Mouse (Mus musculus) lung, adult 18-20 months (tissue): ENCODE results near the gene Hoxa9.
A peak's percentile ranks its signal among the peaks of the same experiment; 100 is the strongest.

Source experiments
- DNase-seq, 2 experiments: peaks; one replicate each; pipeline ENCODE4 v3.0.0; 2022; ENCODE audit warnings: mixed read lengths in 2 of 2

Gene Hoxa9

GRCm38 (mm10) chr6:52230516-52231165, at the start of gene Hoxa9:
Hoxa9 (minus strand) TSS chr6:52231089.
- no peak for DNase-seq

GRCm38 (mm10) chr6:52276920-52277319, 46.0 kb upstream of the Hoxa9 start:
- no peak for DNase-seq

- DNase-seq = no peak
Measured at GRCm38 (mm10) chr6:52276382-52276781, 45.5 kb upstream of the Hoxa9 start.

GRCm38 (mm10) chr6:52275563-52276280, 44.8 kb upstream of the Hoxa9 start:
- DNase-seq = no peak

- DNase-seq = no peak
Measured at GRCm38 (mm10) chr6:52274576-52274975, 43.7 kb upstream of the Hoxa9 start.

DNA sequence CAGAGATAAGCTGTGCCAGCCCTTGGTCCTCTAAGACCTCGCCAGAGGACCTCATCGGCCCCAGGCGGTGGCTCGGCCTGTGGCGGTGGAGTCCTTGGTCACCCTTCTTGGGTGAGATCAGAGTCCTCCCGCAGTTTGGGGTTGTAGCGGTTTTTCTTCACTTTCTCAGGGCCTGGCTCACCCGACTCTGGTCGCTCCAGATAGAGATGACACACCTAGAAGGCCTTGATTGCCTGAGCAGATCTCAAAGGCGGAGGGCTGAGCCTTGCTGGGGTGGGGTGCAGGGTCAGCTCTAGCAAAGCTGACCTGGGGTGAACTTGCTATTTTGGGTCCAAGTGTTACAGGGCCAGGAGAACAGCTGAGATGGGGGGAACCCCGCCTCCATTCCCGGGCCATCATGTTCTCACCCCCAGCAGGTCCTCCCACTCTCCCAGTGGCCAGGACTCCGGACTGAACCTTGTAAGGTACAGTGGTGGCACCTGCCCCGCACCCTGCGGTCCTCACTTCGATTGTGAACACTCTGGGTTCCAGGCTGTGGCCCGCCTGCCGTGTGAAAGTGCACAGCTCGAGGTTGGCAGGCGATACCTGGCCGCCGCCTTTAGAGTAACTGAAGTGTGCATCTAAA, 42.9 kb upstream of the Hoxa9 start:
- no peak for DNase-seq

DNA sequence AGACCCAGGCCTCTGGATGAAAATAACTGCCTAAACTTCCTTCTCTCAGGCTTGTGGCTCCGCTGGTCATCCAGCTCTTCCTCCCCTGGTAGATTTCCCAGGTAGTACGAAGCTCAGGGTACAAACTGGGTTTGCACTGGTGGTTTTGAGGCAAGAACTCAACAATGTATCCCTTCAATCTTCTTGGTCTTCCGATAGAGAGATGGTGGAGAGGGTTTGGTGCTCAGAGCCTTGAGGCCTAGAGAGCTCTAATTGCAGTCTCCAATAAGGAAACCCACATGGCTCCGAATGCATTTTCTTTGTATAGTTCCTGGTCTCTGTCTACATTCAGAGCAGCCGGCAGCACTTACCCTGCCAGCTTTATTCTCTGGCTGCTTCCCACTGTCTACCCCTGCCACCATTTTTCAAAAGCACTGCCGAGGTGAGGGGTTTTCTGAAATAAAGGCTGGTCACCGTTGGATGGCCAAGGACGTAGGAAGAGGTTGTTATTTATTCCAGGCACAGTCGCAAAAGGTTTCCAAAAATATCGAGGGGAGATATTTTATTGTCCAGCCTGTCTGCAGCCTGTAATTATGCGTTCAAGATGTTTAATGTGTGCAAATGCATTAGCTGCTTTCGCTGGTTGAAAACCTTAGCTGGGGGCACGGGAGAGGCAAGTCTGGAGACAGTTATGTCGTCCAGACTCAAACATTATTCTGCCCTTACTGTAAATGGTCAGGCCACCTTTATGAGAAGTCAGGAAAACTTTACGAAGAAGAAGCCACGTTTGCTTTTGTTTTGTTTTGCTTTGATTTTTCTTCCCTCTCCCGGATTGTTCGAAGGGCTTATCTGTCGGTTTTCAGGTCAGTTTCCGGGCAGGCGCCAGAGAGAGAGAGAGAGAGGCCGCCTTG, 42.1 kb upstream of the Hoxa9 start:
- DNase-seq = no peak

DNA sequence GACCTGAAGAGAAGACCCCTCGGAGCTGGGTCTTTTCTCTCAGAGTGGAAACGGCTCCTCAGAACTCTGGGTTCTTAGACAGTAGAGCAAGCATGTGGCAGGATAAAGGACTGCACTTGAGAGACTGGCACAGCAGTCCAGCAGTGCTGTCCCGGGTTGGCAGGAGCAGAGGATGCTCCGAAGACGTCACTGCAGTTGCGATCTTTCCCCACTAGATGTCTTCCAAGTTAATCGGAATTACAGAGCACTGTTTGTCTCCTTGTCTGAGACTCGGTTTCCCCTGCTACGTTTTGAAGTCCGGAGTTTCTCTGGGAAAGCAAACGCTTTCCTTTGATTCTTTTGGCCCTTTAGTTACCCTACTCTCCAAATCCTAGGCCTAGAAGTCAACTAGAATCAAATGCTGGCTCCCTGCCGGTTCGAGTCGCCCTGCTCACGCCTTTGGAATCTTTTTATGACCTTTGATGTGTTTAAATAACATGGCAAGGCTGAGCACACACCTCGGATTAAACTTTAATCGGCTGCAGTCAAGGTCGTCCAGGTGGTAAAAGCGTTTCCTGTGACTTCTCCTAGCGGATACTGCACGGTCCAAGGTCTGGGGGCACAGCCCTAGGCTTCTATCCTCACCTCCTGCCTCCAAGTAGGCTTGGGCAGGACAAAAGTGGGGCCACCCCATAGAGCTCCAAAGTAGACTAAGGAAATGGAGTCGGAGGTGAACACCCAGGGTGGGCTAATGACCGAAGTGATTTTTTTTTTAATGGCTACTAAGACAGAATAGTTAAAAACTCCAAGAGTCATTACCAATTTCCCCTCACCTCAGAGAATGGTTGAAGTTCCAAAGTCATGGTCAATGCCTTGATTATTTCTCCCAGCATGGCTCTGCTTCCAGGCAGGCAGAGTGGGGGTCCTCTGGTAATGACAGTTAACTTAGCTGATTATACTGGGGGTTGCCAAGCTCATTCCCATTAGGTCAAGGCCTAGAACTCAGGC, 39.9 kb upstream of the Hoxa9 start:
- peak in 1 of 2 experiments; percentile 54 for DNase-seq

DNA sequence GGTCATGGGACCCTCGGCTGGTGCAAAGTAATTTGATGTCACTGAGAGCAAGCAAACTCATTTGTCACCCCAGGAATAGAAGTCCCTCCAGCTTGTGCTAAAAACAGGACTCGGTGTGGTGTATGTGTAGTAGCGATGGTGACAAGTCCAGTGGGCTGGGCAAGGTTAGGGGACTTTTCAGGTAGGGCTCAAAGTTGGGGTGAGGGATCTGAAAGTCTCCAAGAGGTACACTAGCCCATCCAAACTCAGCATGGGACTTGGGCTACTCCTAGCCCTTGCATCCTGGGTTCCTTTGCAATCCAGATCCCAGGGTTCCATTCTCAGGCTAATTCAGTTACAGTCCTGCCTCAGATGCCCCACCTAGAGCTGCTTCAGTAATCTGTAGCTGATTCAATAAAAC, 37.9 kb upstream of the Hoxa9 start:
- no peak for DNase-seq

DNA sequence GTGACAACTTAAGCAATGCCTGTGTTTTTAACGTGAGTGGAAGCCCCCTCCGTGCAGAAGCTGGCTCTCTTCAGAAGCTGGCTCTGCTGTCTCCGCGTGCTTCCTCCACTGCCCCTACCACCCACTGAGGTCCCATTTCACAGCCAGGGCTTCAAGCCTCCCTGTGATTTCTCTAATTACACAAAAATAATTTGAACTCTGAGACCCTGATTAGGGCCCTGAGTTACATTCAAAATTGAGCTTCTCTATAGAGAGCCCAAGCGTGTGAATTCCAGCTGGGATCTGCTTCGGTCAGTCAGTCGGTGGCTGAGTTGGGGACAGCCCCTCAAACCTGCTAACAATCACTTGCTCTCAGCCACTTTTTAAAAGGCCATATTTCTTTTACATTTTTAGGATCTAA, 37.5 kb upstream of the Hoxa9 start:
- no peak for DNase-seq

- DNase-seq = no peak
Measured at GRCm38 (mm10) chr6:52267691-52268090, 36.8 kb upstream of the Hoxa9 start.

DNA sequence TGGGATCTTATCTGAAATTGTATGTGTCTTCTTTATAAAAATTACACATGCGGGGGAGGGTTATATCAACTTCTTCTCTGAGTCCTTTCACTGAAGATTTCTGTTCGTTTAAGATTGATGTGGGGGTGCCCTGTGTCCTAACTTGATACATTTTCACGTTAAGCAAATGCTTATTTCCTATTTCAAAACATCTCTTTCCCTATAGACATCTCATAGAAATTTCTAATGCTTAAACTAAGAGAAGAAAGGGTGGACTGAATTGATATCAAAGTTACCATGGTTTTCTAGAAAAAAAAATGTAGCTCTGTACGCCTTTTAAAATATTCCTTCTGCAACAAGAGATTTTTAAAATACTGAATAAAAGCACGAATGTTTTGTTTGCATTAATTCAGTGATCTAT, 36.3 kb upstream of the Hoxa9 start:
- DNase-seq = no peak

DNA sequence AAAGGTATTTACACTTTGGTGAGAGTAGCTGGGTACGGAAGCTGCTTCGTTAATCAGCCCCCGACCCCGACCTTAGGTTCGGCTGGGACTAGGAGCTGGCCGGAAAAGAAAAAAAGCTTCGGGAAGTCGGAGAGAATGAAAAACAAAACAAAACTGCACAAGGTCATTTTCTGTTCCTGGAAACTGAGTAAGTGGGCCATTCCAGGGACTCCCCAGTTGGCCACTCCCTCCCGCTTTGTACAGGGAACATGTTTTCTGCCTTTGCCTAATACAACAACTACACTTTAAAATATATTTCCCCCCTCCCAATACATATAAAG, 35.7 kb upstream of the Hoxa9 start:
- DNase-seq = no peak

- DNase-seq = no peak
Measured at GRCm38 (mm10) chr6:52265913-52266665, 35.2 kb upstream of the Hoxa9 start.

DNA sequence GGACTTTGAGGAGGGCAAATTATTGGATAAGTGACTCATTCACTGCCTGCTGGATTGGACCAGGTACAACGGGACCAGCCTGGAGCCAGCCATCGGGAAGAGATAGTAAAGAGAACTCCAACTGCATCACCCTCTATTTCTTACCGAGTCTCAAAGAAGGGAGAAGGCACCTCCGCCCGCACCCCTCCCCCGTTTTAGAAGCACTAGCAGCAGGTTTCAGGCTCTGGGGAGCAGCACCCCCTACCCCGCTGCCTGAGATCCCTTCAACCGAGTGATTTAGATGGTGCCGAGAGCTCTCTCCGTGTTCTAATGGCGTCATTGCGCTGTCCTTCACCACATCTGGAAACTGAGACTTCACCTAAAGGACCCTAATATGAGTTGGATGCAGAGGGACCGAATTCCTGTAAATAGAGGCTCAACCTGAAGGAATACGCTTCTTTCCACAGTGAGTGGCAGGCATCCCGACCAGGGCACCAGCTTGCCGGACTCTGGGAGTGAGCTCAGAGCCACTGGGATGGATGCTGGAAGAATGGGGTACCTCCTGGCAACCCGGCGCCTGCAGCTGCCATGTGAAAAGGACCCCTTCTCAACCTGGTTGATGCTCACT, 34.5 kb upstream of the Hoxa9 start:
- no peak for DNase-seq

DNA sequence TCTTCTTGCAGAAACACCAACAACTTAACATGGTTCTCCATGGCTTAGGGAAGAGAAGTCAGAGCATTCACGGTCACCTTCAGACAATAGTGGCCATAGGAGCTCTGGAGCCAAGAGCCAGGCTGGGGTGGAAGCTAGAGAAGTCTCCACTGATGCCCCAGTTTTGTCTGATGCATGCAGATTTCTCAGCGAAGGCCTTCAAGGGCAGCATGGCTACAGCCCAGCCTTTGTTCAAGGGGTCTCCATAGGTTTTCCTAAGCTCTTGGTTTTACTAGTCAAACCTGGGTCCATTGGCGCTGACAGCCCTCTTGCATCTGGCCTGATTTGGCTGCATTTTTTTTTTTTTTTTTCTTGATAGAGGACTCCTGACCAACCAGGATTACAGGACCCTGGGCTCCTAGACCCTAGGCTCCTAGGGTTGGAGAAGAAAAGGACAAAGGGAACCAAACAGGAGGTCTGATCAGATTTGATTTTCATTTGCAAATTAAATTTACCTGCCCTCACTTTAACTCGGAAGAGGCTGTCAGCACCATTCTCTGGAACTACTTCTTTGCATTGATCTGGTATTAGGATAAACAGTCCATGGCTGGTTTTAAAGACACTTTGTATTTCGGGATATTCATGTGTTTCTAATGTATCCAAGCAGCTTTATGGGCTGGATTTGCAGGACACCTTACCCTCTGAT, 33.4 kb upstream of the Hoxa9 start:
- DNase-seq = no peak

DNA sequence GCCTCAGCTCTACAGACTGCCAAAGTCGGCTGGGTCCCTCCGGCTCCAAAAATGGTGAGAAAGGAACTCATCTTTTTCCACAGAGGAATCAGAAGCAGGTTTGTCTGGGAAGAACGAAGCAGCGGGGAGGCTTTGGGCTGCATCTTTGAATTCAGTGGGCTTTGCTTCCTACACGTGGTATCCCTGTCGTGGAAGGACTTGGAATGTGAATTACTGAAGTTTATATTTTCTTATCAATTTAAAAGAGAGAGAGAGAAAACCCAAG, 32.4 kb upstream of the Hoxa9 start:
- DNase-seq = no peak

DNA sequence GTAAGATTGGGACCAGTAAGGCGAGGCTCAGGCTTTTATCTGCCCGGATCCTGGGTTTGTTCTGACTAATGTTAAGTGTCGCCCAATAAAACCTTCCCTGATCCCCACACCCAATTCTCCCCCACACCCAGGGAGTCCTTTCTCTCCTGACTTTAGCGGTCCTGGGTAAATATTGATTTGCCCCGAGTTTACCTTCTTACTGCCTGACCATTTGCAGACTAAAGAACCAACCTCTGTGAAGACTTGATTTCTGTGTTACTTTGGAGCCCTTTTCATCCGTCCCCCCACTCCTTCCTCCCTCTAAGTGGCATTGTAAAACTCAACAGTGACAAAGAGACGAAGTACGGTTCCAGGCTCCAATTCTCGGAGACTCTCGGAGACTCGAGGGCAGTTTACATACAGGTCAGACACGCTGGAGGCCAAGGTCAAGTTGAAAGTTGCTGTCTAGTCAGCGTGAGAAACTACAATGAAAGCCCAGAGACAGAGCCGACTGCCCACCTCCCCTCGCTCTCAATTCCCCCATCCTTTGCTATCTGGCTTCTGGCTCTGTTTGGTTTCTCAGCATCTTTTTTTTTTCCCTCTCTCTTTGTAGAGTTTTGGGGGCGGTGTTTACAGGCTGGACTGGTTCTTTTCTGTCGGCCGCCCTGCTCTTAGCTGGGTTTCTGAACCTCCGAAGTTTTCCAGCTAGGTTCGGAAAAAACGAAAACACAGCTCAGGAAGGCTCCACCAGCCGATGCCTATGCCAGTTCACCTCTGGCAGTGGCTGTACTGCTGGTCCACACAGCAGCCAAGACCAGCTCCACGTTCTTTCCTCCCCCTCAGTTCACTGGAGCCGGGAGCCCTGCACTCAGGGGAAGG, 31.8 kb upstream of the Hoxa9 start:
- DNase-seq = no peak

DNA sequence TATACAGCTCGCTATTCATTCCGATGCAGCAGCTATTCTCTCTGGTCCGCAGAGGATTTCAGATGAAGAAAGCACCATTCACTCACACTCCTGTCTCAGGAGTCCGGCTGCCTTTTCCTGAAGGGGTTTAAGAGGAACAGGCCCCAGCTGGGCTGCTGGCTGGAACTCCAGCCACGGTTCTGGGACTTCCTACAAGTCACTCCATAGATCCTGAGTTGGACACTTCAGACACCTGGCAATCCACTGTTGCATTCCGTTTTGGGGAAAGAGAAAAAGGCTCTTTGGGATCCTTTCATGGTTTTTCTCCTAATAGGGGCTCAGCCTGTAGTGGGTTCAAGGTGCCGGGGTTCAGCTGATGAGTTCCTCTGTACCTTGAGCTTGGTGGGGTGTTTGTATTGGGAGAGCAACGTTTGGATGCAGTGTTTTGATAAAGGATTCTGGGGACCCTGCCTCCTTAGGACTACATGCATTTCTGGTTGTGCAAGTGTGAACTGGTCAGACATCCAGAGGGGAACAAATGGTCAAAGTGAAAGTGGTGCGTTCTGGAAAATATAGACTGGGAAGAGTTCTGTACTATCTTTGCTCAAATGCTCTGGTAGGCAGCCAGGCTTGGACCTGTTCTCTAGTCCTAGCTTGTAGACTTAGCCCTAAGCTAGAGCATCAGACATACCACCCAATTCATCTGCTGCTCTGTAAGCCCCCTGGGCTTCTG, 31.0 kb upstream of the Hoxa9 start:
- no peak for DNase-seq
